Mouse (Mus musculus): Measurements from ENCODE around the gene Spaca6.

- TF ChIP-seq CTCF (IDR thresholded peaks at IDR 0.05; ENCODE audit: low read depth) (no peak), EP300 (optimal IDR thresholded peaks at IDR 0.05) (no peak)
Observed at GRCm38 (mm10) chr17:17887774-17888248, 60.9 kb downstream of the Spaca6 start, which contains the start of the genes Fpr2 and Fpr3.
